Mouse (Mus musculus) heart, adult 9 months (tissue): ENCODE measurements at regions not wholly inside any gene's neighbourhood (a gene's known extent, or its start where the extent isn't known, plus 50 kb on each side); places are given as distances from the start of the nearest gene placed in this dataset.
"Not testable (repeated sequence)": the region's sequence is repeated elsewhere in the genome, so short reads cannot be mapped to it uniquely, and the experiment has no call there.

Experiments used
- DNase-seq, 2 experiments: peaks; one replicate each; pipeline ENCODE4 v3.0.0; 2022; ENCODE audit warnings: low spot score in 2 of 2

DNA sequence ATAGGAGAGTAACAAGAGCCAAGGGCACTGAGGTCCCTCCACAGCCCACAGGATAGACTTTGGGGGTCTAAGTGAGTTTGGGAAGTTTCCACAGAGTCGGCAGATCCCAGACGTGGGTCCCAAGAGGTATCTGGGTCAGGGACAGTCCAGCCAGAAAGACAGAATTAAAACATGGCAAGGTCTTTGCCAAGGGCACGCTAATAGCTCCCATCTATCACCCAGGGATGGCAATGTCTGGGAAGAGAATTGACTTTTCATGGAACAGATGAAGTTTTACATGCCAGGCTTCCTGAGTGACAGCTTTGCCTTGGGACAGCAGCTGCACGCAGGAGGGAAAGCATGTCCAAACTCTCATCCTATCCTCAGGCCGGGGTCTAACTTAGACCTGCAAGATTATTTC is 563.5 kb downstream of the Gm10330 start:
- not testable (repeated sequence) for DNase-seq

DNA sequence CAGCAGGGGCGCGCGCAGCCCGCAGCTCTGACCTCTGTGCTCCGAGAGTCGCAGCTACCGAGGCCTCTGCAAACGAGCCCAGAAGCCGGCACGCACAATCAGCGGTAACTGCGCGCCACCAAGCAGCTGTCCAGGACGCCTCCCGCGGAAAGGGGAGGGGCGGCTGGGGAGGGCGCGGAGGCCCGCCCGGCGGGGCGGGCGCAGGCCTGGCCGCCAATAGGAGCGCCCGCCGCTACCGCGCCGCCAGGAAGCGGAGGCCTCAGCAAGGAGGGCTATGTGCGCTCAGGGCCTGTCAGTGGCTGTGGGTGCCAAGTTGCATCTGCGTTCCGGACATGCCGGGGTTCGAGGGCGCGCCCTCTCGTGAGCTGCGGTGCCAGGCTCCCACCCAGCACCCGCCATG is 590.5 kb downstream of the Gm10330 start:
- peak in 1 of 2 experiments; percentile 1 for DNase-seq

DNA sequence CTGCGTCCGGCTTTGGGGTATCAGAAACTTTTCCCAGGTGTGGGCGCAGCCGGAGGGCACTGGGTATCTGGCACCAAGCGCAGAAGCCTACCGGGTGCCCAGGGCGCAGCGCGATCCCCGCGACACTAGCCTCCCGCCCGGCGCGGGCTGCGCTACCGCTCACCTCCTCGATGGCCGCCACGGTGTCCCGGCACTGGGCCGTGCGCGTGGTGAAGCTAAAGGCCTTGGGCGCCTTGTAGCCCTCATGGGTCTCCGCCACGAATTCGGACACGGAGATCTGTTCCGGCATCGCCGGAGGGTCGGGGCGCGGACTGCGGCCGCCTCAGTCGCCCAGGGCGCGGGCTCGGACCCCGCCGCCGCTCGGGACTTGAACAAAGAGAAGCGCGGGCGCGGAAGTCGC is 591.0 kb downstream of the Gm10330 start:
- not testable (repeated sequence) for DNase-seq
